Mouse (Mus musculus) layer of hippocampus, adult 9-11 months (tissue): Measurements from ENCODE around the gene Nudt16l1.
A peak's percentile ranks its signal among the peaks of the same experiment; 100 is the strongest.

Experiments
- DNase-seq: peaks from one replicate; pipeline ENCODE4 v3.0.0; 2022

Nudt16l1 gene

DNA sequence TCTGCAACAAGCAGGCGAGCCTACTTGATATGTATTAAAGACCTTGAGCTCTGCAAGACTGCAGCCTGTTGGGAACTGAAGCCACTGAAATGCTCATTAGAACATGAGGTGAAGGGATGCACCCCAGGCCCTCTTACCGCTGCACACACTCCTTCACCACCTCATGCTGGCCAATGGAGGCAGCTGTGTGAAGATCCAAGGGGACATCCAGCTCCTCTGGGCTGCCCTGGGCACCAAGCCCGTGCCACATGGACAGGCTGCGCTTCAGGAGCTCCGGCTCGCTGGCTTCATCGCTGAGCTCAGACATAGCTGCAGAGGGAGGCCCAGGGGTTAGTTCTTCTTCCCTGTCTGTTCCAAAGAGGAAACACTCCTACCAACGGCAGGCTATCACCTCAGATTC lies 21.7 kb downstream of the Nudt16l1 start:
- DNase-seq: no peak

GRCm38 (mm10) chr16:4963346-4963745 lies 24.8 kb downstream of the Nudt16l1 start:
- DNase-seq: no peak

- peak; percentile 100 for DNase-seq
These were observed 25.5 kb downstream of the Nudt16l1 start, which contains the start of gene Anks3 for GRCm38 (mm10) chr16:4963797-4964709. Gene Anks3, minus strand, starts transcription at chr16:4964205.

- no peak for DNase-seq
These were observed 26.3 kb downstream of the Nudt16l1 start for GRCm38 (mm10) chr16:4964731-4965391.

DNA sequence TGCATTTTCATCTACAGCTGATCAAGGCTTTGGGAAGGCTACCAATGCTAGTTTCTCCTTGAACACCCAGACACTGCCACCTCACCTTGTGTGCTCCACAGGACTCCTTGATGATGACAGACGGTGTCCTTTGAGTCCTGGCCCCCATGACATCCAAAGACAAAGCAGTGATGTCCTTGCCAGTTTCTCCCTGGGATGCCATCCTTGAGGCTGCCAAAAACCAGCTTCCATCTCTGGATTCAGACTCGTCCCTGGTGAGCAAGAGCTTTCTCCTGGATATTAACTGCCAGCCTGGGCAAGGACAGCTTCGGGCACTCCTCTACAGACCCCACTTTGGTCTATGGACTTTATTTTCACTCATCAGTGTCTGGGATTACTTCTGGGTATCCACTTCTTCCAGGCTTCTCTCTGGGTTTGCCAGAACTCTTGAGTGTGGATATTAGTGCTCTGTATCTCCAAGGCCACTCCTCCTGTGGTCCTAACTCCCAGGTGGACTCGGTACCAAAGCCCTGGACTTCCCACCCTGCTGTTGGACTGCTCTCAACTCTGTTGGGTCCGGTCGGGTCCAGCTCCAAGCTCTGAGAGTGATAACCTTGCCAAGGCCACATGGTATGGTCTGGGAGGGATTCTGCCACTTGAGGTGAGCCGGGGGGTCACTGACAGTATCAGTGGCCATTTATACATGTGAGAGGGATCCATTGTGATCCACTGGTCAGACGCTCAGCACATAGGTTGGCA lies 27.0 kb downstream of the Nudt16l1 start:
- no peak for DNase-seq

GRCm38 (mm10) chr16:4968426-4968825 lies 29.9 kb downstream of the Nudt16l1 start:
- no peak for DNase-seq

GRCm38 (mm10) chr16:4969055-4969843 lies 30.7 kb downstream of the Nudt16l1 start:
- DNase-seq: no peak

DNA sequence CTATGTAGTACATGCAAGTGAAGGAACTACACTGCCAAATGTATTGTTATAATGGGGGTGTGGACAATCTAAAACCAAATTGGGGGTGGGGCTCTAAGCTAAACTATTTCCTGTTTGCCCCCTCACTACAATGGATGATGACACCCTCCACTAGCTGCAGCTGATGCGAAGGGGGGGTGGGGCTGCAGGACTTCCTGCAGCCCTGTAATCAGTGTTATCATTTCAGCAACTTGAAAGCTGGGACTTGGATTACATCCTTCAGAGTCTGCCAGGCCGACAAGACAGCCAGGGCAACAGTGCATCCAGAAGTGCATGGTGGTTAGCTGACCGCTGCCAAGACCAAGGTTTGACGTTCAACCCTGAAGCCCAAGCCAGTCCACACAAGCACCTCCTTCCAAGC lies 33.1 kb downstream of the Nudt16l1 start:
- DNase-seq: no peak

DNA sequence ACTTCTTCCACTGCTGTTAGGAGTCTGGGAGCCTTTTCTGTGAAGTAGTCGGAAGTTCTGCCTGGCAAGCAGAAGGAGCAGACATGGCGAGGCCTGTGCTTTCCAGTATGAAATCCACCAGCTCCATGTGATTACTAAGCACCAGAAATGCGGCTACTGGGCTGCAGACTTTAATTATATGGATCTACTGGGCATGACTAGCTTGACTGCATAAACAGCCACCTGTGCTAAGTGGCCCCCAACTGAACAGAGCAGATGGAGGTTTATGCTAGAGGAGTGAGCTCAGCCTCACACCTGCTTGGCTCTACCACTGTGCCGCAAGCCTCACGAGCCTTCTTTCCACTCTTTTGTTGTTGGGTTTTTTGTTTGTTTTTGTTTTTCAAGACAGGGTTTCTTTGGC lies 36.0 kb downstream of the Nudt16l1 start:
- peak; percentile 65 for DNase-seq

- DNase-seq: no peak
These were observed 37.6 kb downstream of the Nudt16l1 start for GRCm38 (mm10) chr16:4976180-4976579.

DNA sequence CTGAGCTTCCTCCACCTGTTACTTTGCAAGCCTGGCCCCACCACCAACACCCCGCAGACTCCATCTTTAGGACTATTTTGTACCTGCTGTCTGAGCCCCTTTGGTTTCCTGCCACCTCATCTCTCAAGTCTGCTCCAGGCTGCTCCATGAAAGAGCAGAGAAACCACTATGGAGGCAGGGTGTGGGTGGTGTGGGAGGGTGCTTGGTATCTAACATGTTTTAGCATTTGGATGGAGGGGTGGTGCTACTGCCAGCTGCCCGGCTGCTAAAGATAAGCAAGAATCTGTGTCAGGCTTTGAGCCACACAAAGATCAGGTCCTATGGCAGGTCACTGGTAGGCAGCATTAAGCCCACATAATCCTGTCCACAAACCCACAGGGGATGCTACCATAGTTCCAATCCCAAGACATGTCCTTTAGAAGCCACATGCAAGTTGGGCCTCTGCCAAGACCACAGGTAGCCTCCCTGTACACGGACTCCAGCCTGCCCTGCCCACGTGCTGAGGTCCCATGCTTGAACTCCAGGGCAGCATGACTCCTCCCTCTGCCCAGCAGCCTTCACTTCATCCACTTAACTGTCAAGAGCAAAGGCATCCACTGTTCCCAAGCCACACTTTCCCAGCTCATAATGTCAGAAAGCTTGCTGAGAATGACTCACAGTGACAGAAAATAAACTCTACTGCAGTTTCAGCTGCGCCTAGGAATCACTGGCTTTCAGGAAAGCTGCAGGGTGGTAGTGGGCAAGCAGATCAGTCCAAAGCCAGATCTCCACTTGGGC lies 39.9 kb downstream of the Nudt16l1 start:
- no peak for DNase-seq

- no peak for DNase-seq
These were observed 41.3 kb downstream of the Nudt16l1 start for GRCm38 (mm10) chr16:4979755-4980380.

DNA sequence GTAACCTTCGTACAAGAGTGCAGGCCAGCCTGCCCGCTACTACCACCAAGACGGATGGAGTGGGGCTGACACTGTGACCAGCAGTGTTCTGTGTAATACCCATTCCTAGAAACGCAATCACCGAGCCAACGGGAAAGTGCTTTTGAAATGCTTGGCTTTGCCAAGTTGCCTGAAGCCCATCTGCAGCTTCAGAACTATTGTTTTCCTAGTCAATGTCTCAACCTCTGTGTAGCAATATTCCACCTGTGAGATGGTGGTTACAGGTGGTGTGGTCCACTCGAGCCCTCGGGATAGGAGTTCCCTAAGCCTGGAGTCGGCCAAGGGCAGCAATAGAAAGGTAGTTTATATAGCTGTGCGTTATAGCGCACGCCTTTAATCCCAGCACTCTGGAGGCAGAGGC lies 46.2 kb downstream of the Nudt16l1 start:
- no peak for DNase-seq
